Mouse (Mus musculus) myocyte (in vitro differentiated cells): ENCODE results near the gene Rnf126. TPM values are rescaled to one million over a fixed set of nuclear protein-coding genes. Genes with fewer than 3 reads are reported as not detected.
A peak's percentile ranks its signal among the peaks of the same experiment; 100 is the strongest.

Source experiments
- H3K27me3 ChIP-seq: one replicate; pipeline ENCODE4 v1.6.1; 2011; ENCODE audit not compliant: control insufficient read depth, insufficient read depth, insufficient read length
- H3K36me3 ChIP-seq: one replicate; pipeline ENCODE4 v1.6.1; 2011; ENCODE audit not compliant: control insufficient read depth, insufficient read depth
- H3K4me2 ChIP-seq: one replicate; pipeline ENCODE4 v1.6.1; 2011; ENCODE audit warnings: low read depth, control low read depth
- H3K4me3 ChIP-seq: one replicate; pipeline ENCODE4 v1.5.1; 2011; ENCODE audit warnings: mild to moderate bottlenecking, control low read depth, moderate library complexity
- H3K79me2 ChIP-seq: one replicate; pipeline ENCODE4 v1.6.1; 2011; ENCODE audit not compliant: control insufficient read depth, insufficient read depth
- H3ac ChIP-seq: one replicate; pipeline ENCODE4 v1.6.1; 2011; ENCODE audit not compliant: control insufficient read depth, insufficient read length
- CEBPB ChIP-seq: IDR thresholded peaks from 2 replicates; pipeline ENCODE4 v1.6.1; 2011; ENCODE audit warnings: mild to moderate bottlenecking, moderate library complexity; ENCODE audit not compliant: poor library complexity, insufficient read depth, severe bottlenecking
- E2F4 ChIP-seq: IDR thresholded peaks from one replicate; pipeline ENCODE4 v1.6.1; 2011; ENCODE audit warnings: mild to moderate bottlenecking, control low read depth, moderate library complexity; ENCODE audit not compliant: insufficient read depth
- MAX ChIP-seq: IDR thresholded peaks from one replicate; pipeline ENCODE4 v1.6.1; 2011; ENCODE audit warnings: low read depth, mild to moderate bottlenecking, control low read depth
- MYOD1 ChIP-seq, 3 experiments: IDR thresholded peaks; one replicate each; pipeline ENCODE4 v1.6.1; 2011; ENCODE audit warnings: control low read depth in 2 of 3, low read depth in 2 of 3, mild to moderate bottlenecking in 2 of 3, moderate library complexity in 1 of 3; ENCODE audit not compliant: insufficient read length in 2 of 3, control insufficient read depth in 1 of 3
- MYOG ChIP-seq, 3 experiments: IDR thresholded peaks; one replicate each; pipeline ENCODE4 v1.6.1; 2011; ENCODE audit warnings: control low read depth in 2 of 3, low read depth in 2 of 3, mild to moderate bottlenecking in 2 of 3; ENCODE audit not compliant: insufficient read length in 2 of 3, control insufficient read depth in 1 of 3, insufficient read depth in 1 of 3
- POLR2A ChIP-seq: IDR thresholded peaks from one replicate; pipeline ENCODE4 v1.6.1; 2011; ENCODE audit warnings: low read depth, mild to moderate bottlenecking, control low read depth, moderate library complexity; ENCODE audit not compliant: insufficient read length
- POLR2AphosphoS2 ChIP-seq: IDR thresholded peaks from one replicate; pipeline ENCODE4 v1.6.1; 2011; ENCODE audit warnings: low read depth, control low read depth; ENCODE audit not compliant: insufficient read length
- REST ChIP-seq: IDR thresholded peaks from one replicate; pipeline ENCODE4 v1.6.1; 2011; ENCODE audit warnings: mild to moderate bottlenecking, control low read depth, moderate library complexity; ENCODE audit not compliant: insufficient read depth, insufficient read length
- SRF ChIP-seq: IDR thresholded peaks from one replicate; pipeline ENCODE4 v1.6.1; 2011; ENCODE audit warnings: low read depth; ENCODE audit not compliant: control insufficient read depth, insufficient read length
- TCF12 ChIP-seq: IDR thresholded peaks from one replicate; pipeline ENCODE4 v1.6.1; 2011; ENCODE audit warnings: mild to moderate bottlenecking, control low read depth; ENCODE audit not compliant: poor library complexity, insufficient read depth, severe bottlenecking
- TCF3 ChIP-seq: IDR thresholded peaks from one replicate; pipeline ENCODE4 v1.6.1; 2011; ENCODE audit warnings: low read depth, control low read depth; ENCODE audit not compliant: insufficient read length
- USF1 ChIP-seq: IDR thresholded peaks from one replicate; pipeline ENCODE4 v1.6.1; 2011; ENCODE audit warnings: low read depth, mild to moderate bottlenecking, control low read depth, moderate library complexity
- polyA plus RNA-seq: library from polyadenylated mRNA; unstranded; fragments of >200 nt; fragmentation: generic; extraction: Trizol; gene quantifications from one replicate; pipeline ENCODE4 v1.2.1, GENCODE M21; 2012; ENCODE audit warnings: missing spikeins

Rnf126 gene
- polyA plus RNA-seq, 1 experiment = 91.3 TPM

GRCm38 (mm10) chr10:79797326-79797725 lies 30.6 kb upstream of the Rnf126 start:
- Histone ChIP-seq H3K27me3 (no peaks in the 10 kb centered on the region), H3K4me2 (no peak overlapping the region), H3K4me3 (no peak overlapping the region), H3ac (no peak overlapping the region), H3K36me3 (no peaks in the 10 kb centered on the region), H3K79me2 (peaks cover 21% of the 10 kb centered on the region)
- TF ChIP-seq MYOG (IDR thresholded peaks at IDR 0.05; ENCODE audit: control insufficient read depth in 1 of 3, insufficient read depth in 1 of 3, insufficient read length in 2 of 3, low read depth in 2 of 3) (no peak), MAX (no peak), USF1 (no peak), TCF3 (no peak), MYOD1 (IDR thresholded peaks at IDR 0.05; ENCODE audit: control insufficient read depth in 1 of 3, insufficient read length in 2 of 3, low read depth in 2 of 3) (peak in 1 of 3 experiments; percentile 18), CEBPB (no peak)

- no peaks in the 10 kb centered on the region for H3K36me3 ChIP-seq
- H3ac ChIP-seq = no peak overlapping the region
- no peak overlapping the region for H3K4me3 ChIP-seq
- H3K79me2 ChIP-seq = peaks cover 21% of the 10 kb centered on the region
- no peak overlapping the region for H3K4me2 ChIP-seq
- no peak for TF ChIP-seq TCF12
- no peak for TF ChIP-seq TCF3
- no peak for TF ChIP-seq MYOD1 (IDR thresholded peaks at IDR 0.05; ENCODE audit: control insufficient read depth in 1 of 3, insufficient read length in 2 of 3, low read depth in 2 of 3)
- TF ChIP-seq POLR2AphosphoS2 = no peak
- TF ChIP-seq POLR2A = no peak
- no peak for TF ChIP-seq CEBPB
- no peak for TF ChIP-seq MYOG (IDR thresholded peaks at IDR 0.05; ENCODE audit: control insufficient read depth in 1 of 3, insufficient read depth in 1 of 3, insufficient read length in 2 of 3, low read depth in 2 of 3)
- TF ChIP-seq REST = no peak
- TF ChIP-seq MAX = no peak
- TF ChIP-seq E2F4 = no peak
- no peaks in the 10 kb centered on the region for H3K27me3 ChIP-seq
Observed at GRCm38 (mm10) chr10:79795905-79796304, 29.2 kb upstream of the Rnf126 start.

- Histone ChIP-seq H3K36me3 (no peaks in the 10 kb centered on the region), H3K4me3 (peak overlapping the region; percentile 50), H3K4me2 (peak overlapping the region; percentile 99), H3K27me3 (no peaks in the 10 kb centered on the region), H3ac (no peak overlapping the region), H3K79me2 (peaks cover 20% of the 10 kb centered on the region)
- TF ChIP-seq POLR2AphosphoS2 = peak; percentile 79
- TF ChIP-seq USF1 = no peak
- TF ChIP-seq POLR2A = peak; percentile 75
Observed at GRCm38 (mm10) chr10:79794491-79794931, 27.8 kb upstream of the Rnf126 start.

GRCm38 (mm10) chr10:79793738-79794490 lies 27.2 kb upstream of the Rnf126 start:
- peak overlapping the region; percentile 34 for H3ac ChIP-seq
- H3K79me2 ChIP-seq = peaks cover 14% of the 10 kb centered on the region
- peak overlapping the region; percentile 50 for H3K4me3 ChIP-seq
- TF ChIP-seq E2F4 (no peak), POLR2AphosphoS2 (no peak), MAX (no peak), USF1 (no peak), SRF (no peak), MYOD1 (IDR thresholded peaks at IDR 0.05; ENCODE audit: control insufficient read depth in 1 of 3, insufficient read length in 2 of 3, low read depth in 2 of 3) (no peak), MYOG (IDR thresholded peaks at IDR 0.05; ENCODE audit: control insufficient read depth in 1 of 3, insufficient read depth in 1 of 3, insufficient read length in 2 of 3, low read depth in 2 of 3) (no peak), TCF12 (no peak), TCF3 (no peak), REST (no peak), POLR2A (no peak), CEBPB (no peak)
- H3K27me3 ChIP-seq = no peaks in the 10 kb centered on the region
- H3K36me3 ChIP-seq = no peaks in the 10 kb centered on the region
- peak overlapping the region; percentile 99 for H3K4me2 ChIP-seq

- H3K79me2 ChIP-seq = peaks cover 7% of the 10 kb centered on the region
- peak within 1 kb of the TSS; percentile 50 for H3K4me3 ChIP-seq
- no peaks in the 10 kb centered on the region for H3K36me3 ChIP-seq
- peak within 1 kb of the TSS; percentile 99 for H3K4me2 ChIP-seq
- TF ChIP-seq REST (no peak), POLR2AphosphoS2 (peak; percentile 35), CEBPB (no peak), MYOG (IDR thresholded peaks at IDR 0.05; ENCODE audit: control insufficient read depth in 1 of 3, insufficient read depth in 1 of 3, insufficient read length in 2 of 3, low read depth in 2 of 3) (peak in 2 of 3 experiments; percentile 43 to 76), E2F4 (no peak), MYOD1 (IDR thresholded peaks at IDR 0.05; ENCODE audit: control insufficient read depth in 1 of 3, insufficient read length in 2 of 3, low read depth in 2 of 3) (peak in 2 of 3 experiments; percentile 52 to 64), POLR2A (peak; percentile 71), TCF3 (peak; percentile 8), USF1 (peak; percentile 44)
- H3K27me3 ChIP-seq = no peaks in the 10 kb centered on the region
- peak within 1 kb of the TSS; percentile 34 for H3ac ChIP-seq
Observed at GRCm38 (mm10) chr10:79793051-79793737, 26.4 kb upstream of the Rnf126 start, which contains the start of gene Palm. TSS of gene Palm (plus strand) at chr10:79793572.
